Mouse (Mus musculus) frontal cortex, postnatal 14 days (tissue): ENCODE data around the gene Zfp617.
"Not testable (repeated sequence)": the region's sequence is repeated elsewhere in the genome, so short reads cannot be mapped to it uniquely, and the experiment has no call there.

Experiments used
- DNase-seq, 2 experiments: peaks; one replicate each; pipeline ENCODE4 v3.0.0; 2022; ENCODE audit warnings: low spot score in 2 of 2

The Zfp617 gene

DNA sequence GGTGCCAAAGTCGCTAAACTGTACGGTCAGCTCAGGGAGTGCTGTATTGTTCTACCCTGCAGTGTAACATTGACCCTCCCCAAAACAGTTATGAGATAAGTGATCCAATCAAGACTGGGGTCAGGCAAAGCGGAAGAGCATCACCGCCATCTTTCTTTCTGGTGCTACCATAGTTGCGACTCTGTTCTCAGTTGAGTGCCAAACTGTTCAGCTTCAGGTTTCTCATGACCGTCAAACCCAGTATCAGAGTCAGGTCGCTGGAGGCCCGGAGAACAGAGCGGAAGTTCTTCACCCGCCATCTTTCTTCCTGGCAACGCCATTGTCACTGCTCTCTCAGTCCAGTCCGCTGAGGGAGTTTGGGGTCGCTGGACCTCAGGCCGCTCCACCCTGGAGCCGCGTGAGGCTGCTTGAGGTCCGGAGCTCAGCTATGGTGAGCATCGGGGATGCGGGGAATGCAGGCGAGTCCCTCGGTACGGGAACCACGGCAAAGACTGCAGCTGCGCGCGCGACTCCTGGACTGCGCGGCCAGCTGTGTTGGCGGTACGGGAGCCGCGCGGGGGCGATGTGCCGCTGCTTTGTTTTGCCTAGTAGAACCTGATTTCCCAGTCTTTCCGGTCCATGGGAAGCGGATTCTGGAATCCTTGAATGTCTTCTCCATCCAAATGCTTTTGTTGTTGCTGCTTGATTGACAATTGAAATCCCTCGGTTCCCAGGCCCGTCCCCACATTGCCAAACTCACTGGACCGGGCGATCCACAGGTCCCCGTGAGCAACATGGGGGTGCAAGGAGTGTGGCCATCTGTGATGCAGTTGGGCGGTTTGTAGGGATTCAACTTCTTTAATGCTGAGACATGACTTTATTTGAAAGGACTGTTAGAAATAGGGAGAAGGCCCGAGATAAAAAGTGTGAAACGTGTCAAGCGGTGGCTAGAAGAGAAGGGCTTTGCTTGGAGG lies at the start of gene Zfp617, which contains the start of gene Zfp882:
Gene Zfp617 (plus strand): TSS at position 327 of the 953 bp plus-strand sequence.
Gene Zfp882 (plus strand): TSS at position 300 of the 953 bp plus-strand sequence.
- DNase-seq, result peak; percentile 82 to 85

DNA sequence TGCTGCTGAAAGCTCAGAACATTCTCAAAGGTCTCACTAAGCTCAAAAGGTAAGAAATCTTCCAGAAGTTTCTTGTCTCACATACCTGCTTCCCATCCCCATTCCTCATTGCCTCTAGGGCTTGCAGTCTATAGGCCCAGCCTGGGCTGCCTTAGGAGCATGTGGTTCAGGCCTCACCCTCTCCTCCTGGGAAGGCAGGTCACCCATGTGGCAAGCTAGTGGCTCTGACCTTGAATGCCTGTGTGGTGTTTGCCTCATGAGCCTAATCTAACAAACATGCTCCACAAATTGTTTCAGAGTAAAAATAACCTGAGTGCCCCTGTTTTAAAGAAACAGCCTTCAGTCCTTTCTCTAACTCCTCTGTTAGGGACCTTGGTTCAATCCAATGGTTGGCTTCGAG lies 46.9 kb upstream of the Zfp617 start:
- not testable (repeated sequence) for DNase-seq

- DNase-seq, result not testable (repeated sequence)
These were observed 46.4 kb upstream of the Zfp617 start for GRCm38 (mm10) chr8:71862038-71862437.

DNA sequence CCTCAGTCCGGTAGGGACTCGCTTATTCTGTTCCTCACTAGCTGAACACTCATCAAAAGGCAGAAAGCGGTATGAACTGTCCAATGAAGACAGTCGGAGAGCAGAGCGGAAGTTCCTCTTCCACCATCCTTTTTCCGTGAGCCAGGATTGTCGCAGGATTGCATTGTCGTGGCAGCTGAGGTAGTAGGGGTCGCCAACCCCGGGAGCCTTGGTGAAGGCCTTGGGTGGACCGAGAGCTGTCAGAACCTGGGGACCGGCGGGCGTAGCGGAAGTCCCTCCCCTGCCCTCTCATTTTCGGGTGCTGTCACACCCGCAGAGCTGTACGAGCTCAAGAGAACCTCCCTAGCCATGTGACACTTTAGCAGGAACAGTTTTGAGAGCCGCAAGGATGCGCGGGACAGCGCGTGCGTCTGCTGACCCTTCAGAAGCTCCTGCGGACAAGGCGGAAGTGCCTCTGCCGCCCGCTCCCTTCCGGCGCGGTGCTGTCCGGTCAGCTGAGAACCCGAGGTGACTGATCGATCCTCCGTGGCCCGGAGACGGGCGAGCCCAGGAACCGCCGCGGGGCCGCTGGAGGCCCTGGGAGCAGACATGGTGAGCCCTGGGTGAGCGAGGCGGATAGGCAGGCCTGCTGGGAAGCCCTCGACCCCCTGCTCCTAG lies 26.7 kb upstream of the Zfp617 start, which contains the start of gene Zfp709:
Gene Zfp709 (plus strand): TSS at position 402 of the 657 bp plus-strand sequence.
- peak; percentile 54 to 56 for DNase-seq

DNA sequence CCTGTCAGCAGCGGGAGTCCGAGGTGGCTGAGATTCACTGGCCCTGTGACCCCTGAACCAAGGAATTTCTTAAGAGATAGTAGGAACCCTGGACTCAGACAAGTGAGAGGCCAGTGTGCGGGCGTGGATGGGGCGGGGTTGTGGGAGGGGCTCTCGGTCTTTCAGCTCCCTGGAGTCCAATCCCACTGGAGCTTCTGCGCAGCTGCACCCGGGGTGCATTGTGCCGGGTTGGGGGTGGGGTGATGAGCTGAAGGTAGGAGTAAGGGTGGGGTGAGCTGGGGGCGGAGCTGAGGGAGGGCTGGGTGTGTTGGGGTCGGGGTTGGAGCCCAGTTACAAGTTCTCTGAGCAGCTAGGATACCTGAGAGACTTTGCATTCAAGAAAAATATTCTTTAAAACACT lies 7.8 kb upstream of the Zfp617 start:
- not testable (repeated sequence) for DNase-seq

DNA sequence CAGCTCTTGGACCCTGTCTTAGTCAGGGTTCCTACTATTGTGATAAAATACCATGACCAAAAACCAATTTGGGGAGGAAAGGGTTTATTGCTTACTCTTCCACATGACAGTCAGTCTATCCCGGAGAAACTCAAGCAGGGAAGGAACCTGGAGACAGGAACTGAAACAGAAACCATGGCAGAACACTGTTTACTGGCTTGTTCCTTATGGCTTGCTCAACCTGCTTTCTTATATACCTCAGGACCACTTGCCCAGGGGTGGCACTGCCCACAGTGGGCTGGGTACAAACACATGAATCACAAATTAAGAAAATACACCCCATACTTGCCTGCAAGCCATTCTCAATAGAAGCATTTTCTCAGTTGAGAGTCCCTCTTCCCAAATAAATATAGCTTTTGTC lies 5.4 kb upstream of the Zfp617 start:
- not testable (repeated sequence) for DNase-seq

- DNase-seq, result no peak
These were observed 1.6 kb upstream of the Zfp617 start for GRCm38 (mm10) chr8:71906809-71907208.

DNA sequence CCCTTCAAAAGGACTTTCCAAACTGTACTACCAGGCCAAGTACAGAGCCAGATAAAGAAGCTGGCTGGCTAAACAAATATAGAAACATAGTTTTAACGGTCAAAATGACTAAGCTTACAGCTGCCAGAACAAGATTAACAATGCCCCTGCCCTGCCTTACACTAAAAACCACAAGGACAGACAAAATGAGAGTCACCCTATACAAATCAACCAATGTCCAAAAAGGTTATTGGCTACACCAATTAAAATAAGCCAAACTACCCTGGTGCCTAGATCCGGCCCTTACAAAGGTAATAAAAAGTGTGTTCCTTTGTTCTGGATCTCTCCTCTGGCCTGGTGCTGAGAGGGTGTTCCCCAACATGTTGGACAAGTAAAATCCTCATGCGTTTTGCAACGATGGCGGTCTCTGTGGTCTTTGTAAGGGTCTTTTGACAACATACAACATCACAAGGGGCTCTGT lies 607 bp upstream of the Zfp617 start:
- no peak for DNase-seq

DNA sequence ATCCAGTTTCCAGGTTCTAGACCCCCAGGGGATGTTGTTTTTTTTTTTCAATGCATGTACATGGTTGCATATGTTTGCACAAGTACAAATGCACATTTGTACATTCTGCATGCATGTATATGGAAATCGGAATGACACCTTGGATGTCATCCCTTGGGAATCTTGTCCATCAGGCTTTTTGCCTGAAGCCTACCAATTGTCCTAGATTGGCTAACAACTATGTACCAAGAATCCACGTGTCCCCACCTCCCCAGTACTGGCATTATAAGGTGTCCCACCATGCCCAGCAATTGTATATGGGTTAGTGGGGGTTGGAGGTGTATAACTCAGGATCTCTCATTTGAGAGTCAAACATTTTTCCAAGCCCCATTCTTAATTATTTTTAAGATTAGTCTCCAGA lies 3.9 kb downstream of the Zfp617 start:
- no peak for DNase-seq

DNA sequence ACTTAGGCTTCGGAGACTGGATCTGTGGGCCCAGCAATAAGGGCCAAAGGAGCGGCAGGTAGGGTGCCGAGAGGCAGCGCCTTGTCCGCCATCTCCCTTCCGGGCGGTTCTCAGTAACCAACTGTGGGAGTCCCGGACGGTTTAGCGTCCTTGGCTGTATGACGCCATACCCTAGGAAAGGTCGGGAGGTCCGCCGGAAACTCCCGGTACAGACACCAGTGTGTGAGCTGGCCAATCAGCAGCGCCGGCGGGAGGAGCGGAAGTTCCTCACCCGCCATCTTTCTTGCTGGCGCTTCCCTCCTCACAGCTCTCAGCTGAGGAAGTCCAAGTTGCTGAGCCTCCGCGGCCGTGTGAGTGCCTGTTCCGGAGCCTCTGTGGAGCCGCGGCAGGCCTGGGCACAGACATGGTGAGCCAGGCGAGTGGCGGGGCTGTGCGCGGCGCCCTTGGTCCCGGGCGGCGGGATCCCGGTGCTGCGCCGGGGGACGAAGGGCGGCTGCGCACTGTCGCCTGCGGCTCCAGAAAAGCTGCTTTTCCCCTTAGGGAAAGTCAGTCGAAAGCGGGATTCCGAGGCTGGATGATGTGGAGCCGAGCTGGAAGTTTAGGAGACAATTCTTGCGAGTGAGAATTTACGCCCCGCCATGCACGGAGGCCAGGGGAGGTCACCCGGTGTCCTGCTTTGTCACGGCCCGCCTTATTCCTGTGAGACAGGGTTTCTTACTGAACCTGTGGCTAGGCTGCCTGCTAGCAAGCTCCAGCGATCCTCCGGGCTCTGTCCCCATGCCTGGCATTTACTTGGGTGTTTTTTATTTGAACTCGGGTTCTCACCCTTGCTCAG lies 14.3 kb downstream of the Zfp617 start:
- DNase-seq, result peak; percentile 92 to 93

GRCm38 (mm10) chr8:71925791-71926190 lies 17.4 kb downstream of the Zfp617 start:
- DNase-seq, result no peak

DNA sequence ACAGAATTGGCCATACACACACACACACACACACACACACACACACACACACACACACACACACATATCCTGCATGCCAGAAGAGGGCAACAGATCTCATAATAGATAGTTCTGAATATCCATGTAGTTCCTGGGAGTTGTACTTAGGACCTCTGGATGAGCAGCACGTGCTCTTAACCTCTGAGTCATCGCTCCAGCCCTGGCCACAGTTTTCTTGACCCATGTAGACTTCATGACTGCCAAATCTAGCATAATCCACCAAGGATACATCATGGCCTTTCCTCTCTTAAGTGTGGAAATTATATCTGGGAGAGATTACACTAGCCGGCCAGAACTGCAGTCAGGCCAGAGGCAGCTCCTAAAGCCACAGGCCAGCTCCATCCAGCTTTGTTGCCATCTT lies 18.1 kb downstream of the Zfp617 start:
- no peak for DNase-seq

- DNase-seq, result no peak
These were observed 19.3 kb downstream of the Zfp617 start for GRCm38 (mm10) chr8:71927779-71928178.

DNA sequence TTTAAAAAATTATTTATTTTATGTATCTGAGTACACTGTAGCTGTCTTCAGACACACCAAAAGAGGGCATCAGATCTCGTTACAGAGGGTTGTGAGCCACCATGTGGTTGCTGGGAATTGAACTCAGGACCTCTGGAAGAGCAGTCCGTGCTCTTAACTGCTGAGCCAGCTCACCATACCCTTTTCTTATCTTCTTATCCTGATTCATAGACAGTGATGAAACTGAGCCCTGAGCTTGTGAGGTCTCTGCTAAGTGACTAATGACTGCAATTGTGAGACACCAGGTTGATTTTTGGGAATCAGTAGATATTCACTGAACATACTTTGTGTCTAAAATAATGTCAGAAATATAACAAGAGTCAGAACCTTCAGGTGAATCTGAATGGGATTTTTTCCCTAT lies 29.6 kb downstream of the Zfp617 start:
- not testable (repeated sequence) for DNase-seq

DNA sequence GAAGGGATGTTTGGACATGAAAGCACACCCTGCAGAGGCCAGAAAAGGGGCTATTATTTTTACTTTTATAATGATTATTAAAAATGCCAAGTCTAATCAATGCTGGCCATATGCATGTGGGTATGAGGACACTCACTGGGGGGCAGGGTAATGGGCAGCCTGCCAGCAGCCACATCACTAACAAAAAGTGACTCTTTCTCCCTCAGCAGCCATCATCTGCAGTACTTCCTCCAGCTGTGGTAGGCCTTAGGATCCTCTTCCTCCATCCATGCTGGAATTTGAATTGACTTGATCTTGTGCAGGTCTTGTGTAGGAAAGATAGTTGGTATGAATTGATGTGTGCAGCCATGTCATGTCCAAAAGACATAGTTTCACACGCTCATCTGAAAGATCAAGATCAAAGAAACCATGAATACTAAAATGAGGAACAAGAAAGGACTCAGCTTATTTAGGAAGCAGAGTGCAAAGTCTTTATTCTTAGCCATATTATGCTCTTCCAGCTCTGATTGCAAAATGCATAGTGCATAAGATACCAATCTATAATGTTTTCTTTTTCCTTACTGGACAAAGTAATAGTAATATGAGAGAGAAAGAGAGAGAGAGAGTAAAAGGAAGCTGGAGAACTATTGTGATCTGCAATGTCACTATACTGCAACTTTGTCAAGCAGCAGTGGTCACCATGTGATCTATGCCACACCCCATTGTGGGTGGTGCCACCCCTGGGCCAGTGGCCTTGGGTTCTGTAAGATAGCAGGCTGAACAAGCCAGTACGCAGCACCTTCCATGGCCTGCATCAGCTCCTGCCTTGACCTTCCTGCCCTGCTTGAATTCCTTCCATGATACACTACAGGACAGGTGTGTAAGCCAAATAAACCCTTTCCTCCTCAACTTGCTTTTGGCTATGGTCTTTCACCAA lies 32.1 kb downstream of the Zfp617 start:
- DNase-seq, result no peak

GRCm38 (mm10) chr8:71941776-71942175 lies 33.3 kb downstream of the Zfp617 start:
- DNase-seq, result no peak

DNA sequence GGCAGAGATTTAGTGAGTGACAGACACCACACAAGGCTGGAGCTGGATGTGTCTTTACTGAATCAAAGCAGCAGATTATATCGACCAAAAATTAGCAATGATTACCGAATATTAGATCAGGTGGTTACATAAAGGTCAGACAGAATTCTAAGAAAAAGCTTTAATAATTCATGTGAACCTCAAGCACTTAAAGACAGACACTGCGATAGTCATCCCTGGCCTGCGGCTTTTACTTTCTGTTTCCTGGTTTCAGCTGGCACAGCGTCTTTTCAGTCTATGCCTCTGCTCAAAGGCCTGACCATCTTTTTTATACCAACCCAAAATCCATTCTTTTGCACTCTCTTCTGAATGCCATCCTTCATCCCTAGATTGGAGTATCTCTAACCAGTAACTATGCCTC lies 40.2 kb downstream of the Zfp617 start:
- no peak for DNase-seq

GRCm38 (mm10) chr8:71950482-71951221 lies 42.2 kb downstream of the Zfp617 start, which contains the start of gene Zfp961:
Gene Zfp961 (plus strand): TSS chr8:71951038.
- peak; percentile 96 to 99 for DNase-seq

- no peak for DNase-seq
These were observed 43.2 kb downstream of the Zfp617 start for GRCm38 (mm10) chr8:71951436-71952161.
